Mouse (Mus musculus): ENCODE data around the gene Mettl27. TPM values are rescaled to one million over a fixed set of nuclear protein-coding genes. Genes with fewer than 3 reads are reported as not detected.

Gene Mettl27
- polyA plus RNA-seq, 2 experiments, result 14.8 to 18.9 TPM

- peak overlapping the region; percentile 0 for H3K4me2 ChIP-seq (replicated peaks; ENCODE audit: low read depth, low read length, severe bottlenecking)
- peak; percentile 26; the same call in 1 of the 2 replicates for ATAC-seq (ENCODE audit: low FRiP score, low read depth)
- DNase-seq (ENCODE audit: low spot score), result no peak
- WGBS, result 16% methylated on average over 19 of the region's 19 CpGs
- H3K27me3 ChIP-seq (ENCODE audit: control insufficient read depth, insufficient read depth, low read length), result peaks cover 12% of the 10 kb centered on the region; the same call in 1 of the 2 replicates
- peaks cover 15% of the 10 kb centered on the region for H3K4me1 ChIP-seq (ENCODE audit: control insufficient read depth, insufficient read depth, low read length)
- no peak overlapping the region for H3K27ac ChIP-seq (replicated peaks; ENCODE audit: low read depth, low read length)
- H3K4me3 ChIP-seq (replicated peaks; ENCODE audit: low read length), result no peak overlapping the region
- H3K9me3 ChIP-seq (ENCODE audit: control insufficient read depth, low read length), result no peaks in the 10 kb centered on the region
- no peak overlapping the region for H3K9ac ChIP-seq (ENCODE audit: low read depth, low read length, severe bottlenecking)
- TF ChIP-seq POLR2A (IDR thresholded peaks at IDR 0.05; ENCODE audit: borderline replicate concordance, extremely low read depth, insufficient read depth, insufficient read length), result no peak
- no peaks in the 10 kb centered on the region for H3K36me3 ChIP-seq (ENCODE audit: control insufficient read depth, insufficient read depth, low read length)
These were observed 19.1 kb downstream of the Mettl27 start for GRCm38 (mm10) chr5:134951053-134951884.

GRCm38 (mm10) chr5:134955491-134955890, 23.3 kb downstream of the Mettl27 start:
- ATAC-seq (ENCODE audit: low FRiP score, low read depth) (no peak), DNase-seq (ENCODE audit: low spot score) (no peak)
- H3K9ac ChIP-seq (ENCODE audit: low read depth, low read length, severe bottlenecking), result no peak overlapping the region
- no peak overlapping the region for H3K4me3 ChIP-seq (replicated peaks; ENCODE audit: low read length)
- H3K36me3 ChIP-seq (ENCODE audit: control insufficient read depth, insufficient read depth, low read length), result no peaks in the 10 kb centered on the region
- H3K4me1 ChIP-seq (ENCODE audit: control insufficient read depth, insufficient read depth, low read length), result peaks cover 7% of the 10 kb centered on the region
- TF ChIP-seq POLR2A (IDR thresholded peaks at IDR 0.05; ENCODE audit: borderline replicate concordance, extremely low read depth, insufficient read depth, insufficient read length), result no peak
- 79% methylated on average over 5 of the region's 5 CpGs for WGBS
- H3K27me3 ChIP-seq (ENCODE audit: control insufficient read depth, insufficient read depth, low read length), result no peaks in the 10 kb centered on the region
- no peaks in the 10 kb centered on the region for H3K9me3 ChIP-seq (ENCODE audit: control insufficient read depth, low read length)
- no peak overlapping the region for H3K27ac ChIP-seq (replicated peaks; ENCODE audit: low read depth, low read length)
- H3K4me2 ChIP-seq (replicated peaks; ENCODE audit: low read depth, low read length, severe bottlenecking), result no peak overlapping the region

GRCm38 (mm10) chr5:134959114-134959513, 26.9 kb downstream of the Mettl27 start:
- Histone ChIP-seq H3K9ac (ENCODE audit: low read depth, low read length, severe bottlenecking) (no peak overlapping the region), H3K4me1 (ENCODE audit: control insufficient read depth, insufficient read depth, low read length) (no peaks in the 10 kb centered on the region), H3K9me3 (ENCODE audit: control insufficient read depth, low read length) (no peaks in the 10 kb centered on the region), H3K27ac (replicated peaks; ENCODE audit: low read depth, low read length) (no peak overlapping the region), H3K27me3 (ENCODE audit: control insufficient read depth, insufficient read depth, low read length) (no peaks in the 10 kb centered on the region), H3K4me3 (replicated peaks; ENCODE audit: low read length) (no peak overlapping the region), H3K36me3 (ENCODE audit: control insufficient read depth, insufficient read depth, low read length) (no peaks in the 10 kb centered on the region), H3K4me2 (replicated peaks; ENCODE audit: low read depth, low read length, severe bottlenecking) (no peak overlapping the region)
- DNase-seq (ENCODE audit: low spot score) (peak; percentile 43), ATAC-seq (ENCODE audit: low FRiP score, low read depth) (peak; percentile 73)
- 66% methylated on average over 7 of the region's 7 CpGs for WGBS
- TF ChIP-seq POLR2A (IDR thresholded peaks at IDR 0.05; ENCODE audit: borderline replicate concordance, extremely low read depth, insufficient read depth, insufficient read length), result no peak

- no peak overlapping the region for H3K27ac ChIP-seq (replicated peaks; ENCODE audit: low read depth, low read length)
- ATAC-seq (ENCODE audit: low FRiP score, low read depth), result no peak
- H3K4me1 ChIP-seq (ENCODE audit: control insufficient read depth, insufficient read depth, low read length), result no peaks in the 10 kb centered on the region
- H3K9ac ChIP-seq (ENCODE audit: low read depth, low read length, severe bottlenecking), result no peak overlapping the region
- H3K9me3 ChIP-seq (ENCODE audit: control insufficient read depth, low read length), result no peaks in the 10 kb centered on the region
- no peak overlapping the region for H3K4me2 ChIP-seq (replicated peaks; ENCODE audit: low read depth, low read length, severe bottlenecking)
- no peaks in the 10 kb centered on the region for H3K27me3 ChIP-seq (ENCODE audit: control insufficient read depth, insufficient read depth, low read length)
- WGBS, result 57% methylated on average over 2 of the region's 2 CpGs
- no peaks in the 10 kb centered on the region for H3K36me3 ChIP-seq (ENCODE audit: control insufficient read depth, insufficient read depth, low read length)
- no peak for TF ChIP-seq POLR2A (IDR thresholded peaks at IDR 0.05; ENCODE audit: borderline replicate concordance, extremely low read depth, insufficient read depth, insufficient read length)
- H3K4me3 ChIP-seq (replicated peaks; ENCODE audit: low read length), result no peak overlapping the region
- DNase-seq (ENCODE audit: low spot score), result no peak
These were observed 28.3 kb downstream of the Mettl27 start for GRCm38 (mm10) chr5:134960430-134960829.

- H3K9me3 ChIP-seq (ENCODE audit: control insufficient read depth, low read length), result no peaks in the 10 kb centered on the region
- WGBS, result 97% methylated on average over 2 of the region's 2 CpGs
- no peak overlapping the region for H3K9ac ChIP-seq (ENCODE audit: low read depth, low read length, severe bottlenecking)
- no peak for TF ChIP-seq POLR2A (IDR thresholded peaks at IDR 0.05; ENCODE audit: borderline replicate concordance, extremely low read depth, insufficient read depth, insufficient read length)
- H3K36me3 ChIP-seq (ENCODE audit: control insufficient read depth, insufficient read depth, low read length), result no peaks in the 10 kb centered on the region
- H3K27ac ChIP-seq (replicated peaks; ENCODE audit: low read depth, low read length), result no peak overlapping the region
- H3K4me1 ChIP-seq (ENCODE audit: control insufficient read depth, insufficient read depth, low read length), result peaks cover 7% of the 10 kb centered on the region
- ATAC-seq (ENCODE audit: low FRiP score, low read depth) (no peak), DNase-seq (ENCODE audit: low spot score) (no peak)
- no peak overlapping the region for H3K4me3 ChIP-seq (replicated peaks; ENCODE audit: low read length)
- no peaks in the 10 kb centered on the region for H3K27me3 ChIP-seq (ENCODE audit: control insufficient read depth, insufficient read depth, low read length)
- no peak overlapping the region for H3K4me2 ChIP-seq (replicated peaks; ENCODE audit: low read depth, low read length, severe bottlenecking)
These were observed 29.4 kb downstream of the Mettl27 start for GRCm38 (mm10) chr5:134961519-134961918.

All from limb, embryonic 14.5 days (tissue).